Mouse (Mus musculus) cerebellum, adult 2 months (tissue): Measurements from ENCODE around the gene Ccdc175. TPM values are rescaled to one million over a fixed set of nuclear protein-coding genes. Genes with fewer than 3 reads are reported as not detected.
A peak's percentile ranks its signal among the peaks of the same experiment; 100 is the strongest.

ENCODE experiments used
- DNase-seq, 2 experiments: peaks; one replicate each; pipeline ENCODE4 v3.0.0; 2021
- H3K27ac ChIP-seq: fragments of 200-500 bp; 2 replicates; pipeline ENCODE4 v1.5.1; 2012; ENCODE audit warnings: low read length, control low read depth, inconsistent platforms; ENCODE audit not compliant: insufficient read depth
- H3K27me3 ChIP-seq: fragments of 200-500 bp; 2 replicates; pipeline ENCODE4 v1.6.1; 2012; ENCODE audit warnings: inconsistent platforms, mild to moderate bottlenecking, low read length, moderate library complexity; ENCODE audit not compliant: control insufficient read depth, insufficient read depth
- H3K4me1 ChIP-seq: fragments of 200-500 bp; 2 replicates; pipeline ENCODE4 v1.6.1; 2011; ENCODE audit warnings: low read length; ENCODE audit not compliant: control insufficient read depth, insufficient read depth
- H3K4me3 ChIP-seq: fragments of 200-500 bp; replicated peaks from 2 replicates; pipeline ENCODE3; 2011; ENCODE audit warnings: mild to moderate bottlenecking, low read depth, low read length, control low read depth; ENCODE audit not compliant: insufficient read depth
- CTCF ChIP-seq: fragments of 200-500 bp; IDR thresholded peaks from 2 replicates; pipeline ENCODE4 v1.5.1; 2011; ENCODE audit warnings: low read depth, mild to moderate bottlenecking, control low read depth, low read length, moderate library complexity, borderline replicate concordance; ENCODE audit not compliant: insufficient read depth
- POLR2A ChIP-seq: fragments of 200-500 bp; IDR thresholded peaks from 2 replicates; pipeline ENCODE4 v1.6.1; 2011; ENCODE audit warnings: low read length, control low read depth, borderline replicate concordance; ENCODE audit not compliant: insufficient read depth
- WGBS: fragments of 180-500 bp; shearing (Covaris S2); methylation state at CpG from one replicate; pipeline ENCODE4 v1.1.7; 2018; 5-methylcytosine and 5-hydroxymethylcytosine counted together
- polyA plus RNA-seq: library from polyadenylated mRNA; depleted of rRNA; stranded (reverse); fragments of >200 nt; gene quantifications from 2 replicates; pipeline ENCODE4 v1.2.3, GENCODE M21; 2012

Gene Ccdc175
- polyA plus RNA-seq, 1 experiment, result not detected

- Histone ChIP-seq H3K4me1 (no peaks in the 10 kb centered on the region; the same call in 1 of the 2 replicates), H3K27me3 (no peaks in the 10 kb centered on the region), H3K27ac (peak overlapping the region; percentile 77), H3K4me3 (peak overlapping the region; percentile 76)
- peak in 1 of 2 experiments; percentile 32 for DNase-seq
- under 1% methylated on average over 18 of the region's 18 CpGs for WGBS
- no peak for TF ChIP-seq POLR2A
- no peak for TF ChIP-seq CTCF
These were observed 98.5 kb downstream of the Ccdc175 start for GRCm38 (mm10) chr12:72086166-72086825.

- no peaks in the 10 kb centered on the region; the same call in 1 of the 2 replicates for H3K4me1 ChIP-seq
- H3K27me3 ChIP-seq, result no peaks in the 10 kb centered on the region
- peak; percentile 96 for DNase-seq
- H3K4me3 ChIP-seq, result peak within 1 kb of the TSS; percentile 76
- TF ChIP-seq POLR2A (peak; percentile 71), CTCF (no peak)
- H3K27ac ChIP-seq, result peak within 1 kb of the TSS; percentile 77
- 2% methylated on average over 60 of the region's 60 CpGs for WGBS
These were observed 99.3 kb downstream of the Ccdc175 start, which contains the start of the genes L3hypdh and Jkamp for GRCm38 (mm10) chr12:72085329-72086165. L3hypdh (minus strand) TSS chr12:72085439. Jkamp (plus strand) TSS chr12:72085589.

GRCm38 (mm10) chr12:72085024-72085328, 99.9 kb downstream of the Ccdc175 start:
- WGBS, result 1% methylated on average over 31 of the region's 31 CpGs
- DNase-seq, result no peak
- Histone ChIP-seq H3K4me1 (no peaks in the 10 kb centered on the region; the same call in 1 of the 2 replicates), H3K27ac (no peak overlapping the region), H3K27me3 (no peaks in the 10 kb centered on the region), H3K4me3 (peak overlapping the region; percentile 76)
- TF ChIP-seq CTCF (no peak), POLR2A (no peak)

GRCm38 (mm10) chr12:72084261-72085023, 100.4 kb downstream of the Ccdc175 start:
- TF ChIP-seq POLR2A (no peak), CTCF (no peak)
- no peak overlapping the region for H3K27ac ChIP-seq
- no peaks in the 10 kb centered on the region for H3K27me3 ChIP-seq
- WGBS, result 15% methylated on average over 46 of the region's 46 CpGs
- H3K4me3 ChIP-seq, result peak overlapping the region; percentile 76
- no peak for DNase-seq
- H3K4me1 ChIP-seq, result no peaks in the 10 kb centered on the region; the same call in 1 of the 2 replicates

GRCm38 (mm10) chr12:72083265-72083664, 101.6 kb downstream of the Ccdc175 start:
- 88% methylated on average over 9 of the region's 9 CpGs for WGBS
- H3K4me1 ChIP-seq, result no peaks in the 10 kb centered on the region; the same call in 1 of the 2 replicates
- H3K4me3 ChIP-seq, result no peak overlapping the region

GRCm38 (mm10) chr12:72082370-72082769, 102.5 kb downstream of the Ccdc175 start:
- Histone ChIP-seq H3K27me3 (no peaks in the 10 kb centered on the region), H3K4me1 (no peaks in the 10 kb centered on the region; the same call in 1 of the 2 replicates), H3K27ac (no peak overlapping the region), H3K4me3 (no peak overlapping the region)
- DNase-seq, result no peak
- WGBS, result 43% methylated on average over 18 of the region's 18 CpGs
- TF ChIP-seq CTCF (no peak), POLR2A (no peak)

More at GRCm38 (mm10) chr12:72083265-72083664, 101.6 kb downstream of the Ccdc175 start:
- no peak for TF ChIP-seq POLR2A
- TF ChIP-seq CTCF, result no peak
- no peaks in the 10 kb centered on the region for H3K27me3 ChIP-seq
- no peak for DNase-seq
- H3K27ac ChIP-seq, result no peak overlapping the region

- Histone ChIP-seq H3K4me1 (no peaks in the 10 kb centered on the region; the same call in 1 of the 2 replicates), H3K27me3 (no peaks in the 10 kb centered on the region), H3K27ac (no peak overlapping the region), H3K4me3 (no peak overlapping the region)
- no peak for TF ChIP-seq POLR2A
- no peak for TF ChIP-seq CTCF
- no peak for DNase-seq
- 89% methylated on average over 3 of the region's 3 CpGs for WGBS
These were observed 102.9 kb downstream of the Ccdc175 start for GRCm38 (mm10) chr12:72081961-72082360.
